Mouse (Mus musculus): ENCODE measurements around the gene Grip1. TPM values are rescaled to one million over a fixed set of nuclear protein-coding genes. Genes with fewer than 3 reads are reported as not detected.

The Grip1 gene
- total RNA-seq, 2 experiments from 2014 or later: 2.0 to 2.2 TPM

DNA sequence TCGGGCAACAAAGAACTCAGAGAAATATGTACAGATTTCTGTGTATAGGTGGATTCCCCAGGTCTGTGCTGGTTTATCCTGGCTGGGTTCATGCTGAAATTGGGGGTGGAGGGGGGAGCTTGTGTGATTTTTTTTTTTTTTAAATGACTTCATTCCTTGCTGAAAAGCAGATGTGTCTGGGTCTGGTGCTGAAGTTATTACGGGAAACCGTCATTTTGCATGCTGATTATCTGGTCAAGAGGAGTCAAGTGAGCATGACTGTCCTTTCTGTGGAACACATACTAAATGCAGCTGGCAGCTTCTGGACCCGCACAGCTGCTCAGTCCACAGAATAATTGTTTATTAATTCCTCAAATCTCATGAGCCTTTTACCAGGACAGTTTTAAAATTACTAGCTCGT is 366.1 kb downstream of the Grip1 start:
- no peak for DNase-seq (ENCODE audit: low spot score in 2 of 2)

DNA sequence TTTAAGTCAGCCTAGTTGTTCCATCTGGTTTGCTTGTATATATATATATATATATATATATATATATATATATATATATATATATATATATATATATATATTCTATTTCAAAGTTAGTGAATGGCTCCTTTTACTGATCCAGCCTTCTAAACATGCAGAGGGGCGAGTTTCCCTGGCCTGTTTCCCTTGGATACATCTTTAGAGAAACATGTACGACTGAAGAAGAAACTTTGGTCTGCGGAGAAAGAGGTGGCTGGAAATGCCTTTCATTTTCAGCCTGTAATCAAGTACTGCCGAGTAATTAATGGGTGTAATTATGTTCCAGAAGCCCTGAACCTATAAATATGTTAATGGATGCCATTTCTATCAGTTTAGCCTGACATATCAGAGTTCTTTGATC is 366.8 kb downstream of the Grip1 start:
- no peak for DNase-seq (ENCODE audit: low spot score in 2 of 2)

DNA sequence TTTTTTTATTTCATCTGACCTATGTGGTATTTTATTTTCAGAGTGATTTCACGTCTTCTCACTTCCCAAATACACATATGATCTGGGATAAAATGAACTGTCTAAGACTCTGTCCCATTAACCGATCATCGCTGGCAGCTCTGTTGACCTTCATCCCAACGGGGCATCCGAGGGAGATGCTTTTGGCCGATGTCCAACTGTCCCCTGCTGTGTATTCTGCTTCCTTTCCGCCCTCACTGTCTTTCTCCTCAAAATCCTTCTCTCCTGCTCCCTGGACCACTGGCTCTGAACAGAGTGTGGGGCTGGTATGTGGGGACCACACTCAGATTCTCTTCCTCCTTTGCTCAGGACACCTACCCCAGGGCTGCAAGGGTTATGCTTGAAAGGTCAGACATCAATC is 370.1 kb downstream of the Grip1 start:
- DNase-seq (ENCODE audit: low spot score in 2 of 2): no peak

DNA sequence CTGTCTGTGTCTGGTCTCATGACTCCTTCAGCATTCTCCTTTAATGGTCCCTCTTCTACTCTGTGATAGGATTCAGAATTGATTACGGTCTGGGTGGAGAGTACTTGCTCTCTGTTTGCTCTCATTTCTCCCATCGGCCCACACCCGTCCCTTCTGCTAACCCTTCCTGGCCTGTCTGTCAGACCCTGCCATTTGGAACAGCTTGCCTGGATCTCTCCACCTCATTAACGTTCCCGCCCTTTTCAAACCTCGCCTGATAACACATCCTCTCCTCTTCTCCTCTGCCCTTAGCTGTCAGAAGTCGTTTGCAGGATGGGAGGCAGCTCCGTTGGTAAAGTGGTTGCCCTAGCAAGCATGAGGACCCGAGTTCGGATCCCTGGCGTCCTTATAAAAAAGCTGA is 370.9 kb downstream of the Grip1 start:
- no peak for DNase-seq (ENCODE audit: low spot score in 2 of 2)

DNA sequence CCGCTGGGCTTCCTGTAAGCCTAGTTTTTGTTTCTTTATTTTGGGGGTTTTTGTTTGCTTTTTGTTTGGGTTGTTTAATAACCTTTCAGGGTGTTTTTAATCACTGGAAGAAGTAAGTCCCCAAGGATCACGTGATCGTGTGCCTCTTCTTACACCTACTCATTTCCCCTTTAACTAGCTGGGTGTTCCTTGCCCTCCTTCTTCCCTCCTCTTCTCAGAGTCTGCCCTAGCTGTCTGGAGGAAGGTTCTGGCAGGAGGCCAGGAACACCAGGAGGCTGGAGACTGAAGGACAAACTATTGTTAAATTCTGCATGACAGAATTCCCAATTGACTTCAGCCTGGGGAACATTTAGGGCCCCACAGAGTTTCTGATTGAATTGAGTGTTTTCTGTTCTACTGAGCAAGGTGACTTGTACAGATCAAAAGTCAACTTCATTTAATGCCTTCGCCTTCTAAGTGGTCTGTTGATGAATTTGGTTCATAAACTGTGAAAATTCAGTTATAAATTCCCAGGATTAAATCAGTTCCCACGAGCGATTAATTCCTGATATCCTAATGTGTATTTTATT is 376.8 kb downstream of the Grip1 start:
- DNase-seq (ENCODE audit: low spot score in 2 of 2): no peak

DNA sequence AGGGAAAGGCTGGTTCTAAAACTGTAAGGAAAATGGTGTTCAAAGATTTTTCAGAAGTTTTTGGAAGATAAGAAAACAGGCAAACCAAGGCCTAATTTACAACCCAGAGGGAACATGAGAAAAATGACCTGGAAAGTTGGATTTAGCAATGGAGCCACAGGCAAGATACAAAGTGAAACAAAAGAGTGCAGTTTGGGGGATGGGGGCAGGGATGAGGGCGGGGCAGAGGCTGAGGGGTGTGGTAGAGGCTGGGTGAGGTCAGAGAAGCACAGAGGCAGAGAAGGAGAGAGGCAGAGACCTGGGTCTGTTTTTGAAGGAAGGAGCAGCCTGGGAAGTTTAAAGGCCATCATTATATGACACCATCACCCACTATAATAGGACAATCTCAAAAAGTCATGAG is 377.5 kb downstream of the Grip1 start:
- no peak for DNase-seq (ENCODE audit: low spot score in 2 of 2)

DNA sequence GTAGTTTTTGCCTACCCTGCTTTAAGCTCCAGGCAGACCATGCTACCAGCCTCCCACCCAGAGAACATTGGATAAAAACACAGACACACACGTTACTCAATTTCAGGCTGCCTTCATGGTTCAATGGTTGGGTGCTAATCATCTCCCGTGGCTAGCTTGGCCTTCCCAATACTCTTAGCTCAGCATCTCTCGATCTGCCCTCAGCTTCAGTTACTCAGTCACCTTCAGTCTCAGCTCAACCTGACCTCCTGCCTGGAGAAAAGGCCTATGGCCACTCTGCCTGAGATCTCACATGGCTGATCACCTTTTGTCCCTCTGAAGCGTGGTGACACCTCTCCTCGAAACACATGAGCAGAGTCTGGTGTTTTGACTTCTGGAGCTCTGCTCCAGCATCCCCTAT is 379.7 kb downstream of the Grip1 start:
- DNase-seq (ENCODE audit: low spot score in 2 of 2): no peak

DNA sequence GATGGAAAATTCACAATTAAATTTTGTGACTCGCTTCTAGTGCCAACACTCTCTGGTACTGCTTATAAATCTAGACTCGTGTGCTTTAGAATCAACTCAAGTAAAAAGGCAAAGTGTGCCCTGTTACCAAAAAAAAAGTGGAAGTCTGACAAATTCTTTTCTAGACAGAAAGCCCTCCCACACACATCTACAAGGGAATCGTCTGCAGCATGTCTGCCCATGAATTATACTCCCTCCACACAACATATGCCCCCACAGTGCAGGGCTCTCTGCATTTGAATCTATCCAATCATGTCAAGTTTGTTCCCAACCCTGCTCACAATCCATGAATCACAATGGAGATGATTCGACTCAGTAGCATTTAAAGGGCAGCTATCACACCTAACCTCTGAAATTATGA is 380.5 kb downstream of the Grip1 start:
- DNase-seq (ENCODE audit: low spot score in 2 of 2): no peak

DNA sequence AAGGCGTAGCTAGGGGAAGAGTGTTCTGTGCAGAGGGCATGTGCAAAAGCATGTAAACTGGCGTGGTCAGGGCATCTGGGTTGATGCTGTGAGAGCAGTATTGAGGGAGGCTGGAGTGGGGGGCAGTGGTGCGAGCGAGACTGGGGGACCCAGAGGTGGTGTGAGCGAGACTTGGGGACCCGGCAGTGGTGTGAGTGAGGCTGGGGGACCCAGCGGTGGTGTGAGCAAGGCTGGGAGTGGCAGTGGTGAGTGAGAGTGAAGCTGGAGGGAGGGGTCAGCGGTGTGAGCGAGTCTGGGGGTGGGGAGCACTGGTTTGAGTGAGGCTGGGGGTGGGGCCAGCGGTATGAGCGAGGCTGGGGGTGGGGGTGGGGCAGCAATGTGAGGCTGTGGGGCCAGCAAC is 386.0 kb downstream of the Grip1 start:
- DNase-seq (ENCODE audit: low spot score in 2 of 2): no peak

DNA sequence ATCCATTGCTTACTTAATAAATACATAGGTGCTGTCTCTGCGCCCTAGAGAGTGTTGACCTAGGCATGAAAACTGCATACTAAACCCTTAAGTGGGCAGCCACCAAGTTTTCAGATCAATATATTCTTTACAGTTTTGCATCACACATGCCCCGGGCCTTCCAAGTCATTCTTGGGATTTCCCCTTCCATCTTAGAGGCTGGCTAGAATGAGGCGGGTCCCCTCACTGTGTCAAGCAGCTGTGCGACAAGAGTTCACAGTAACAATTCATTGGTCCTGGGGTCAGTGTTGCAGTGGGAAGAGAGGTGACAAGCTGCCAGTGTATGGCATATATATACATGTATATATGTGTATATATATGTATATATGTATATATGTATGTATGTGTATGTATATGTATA is 388.4 kb downstream of the Grip1 start:
- DNase-seq (ENCODE audit: low spot score in 2 of 2): no peak

DNA sequence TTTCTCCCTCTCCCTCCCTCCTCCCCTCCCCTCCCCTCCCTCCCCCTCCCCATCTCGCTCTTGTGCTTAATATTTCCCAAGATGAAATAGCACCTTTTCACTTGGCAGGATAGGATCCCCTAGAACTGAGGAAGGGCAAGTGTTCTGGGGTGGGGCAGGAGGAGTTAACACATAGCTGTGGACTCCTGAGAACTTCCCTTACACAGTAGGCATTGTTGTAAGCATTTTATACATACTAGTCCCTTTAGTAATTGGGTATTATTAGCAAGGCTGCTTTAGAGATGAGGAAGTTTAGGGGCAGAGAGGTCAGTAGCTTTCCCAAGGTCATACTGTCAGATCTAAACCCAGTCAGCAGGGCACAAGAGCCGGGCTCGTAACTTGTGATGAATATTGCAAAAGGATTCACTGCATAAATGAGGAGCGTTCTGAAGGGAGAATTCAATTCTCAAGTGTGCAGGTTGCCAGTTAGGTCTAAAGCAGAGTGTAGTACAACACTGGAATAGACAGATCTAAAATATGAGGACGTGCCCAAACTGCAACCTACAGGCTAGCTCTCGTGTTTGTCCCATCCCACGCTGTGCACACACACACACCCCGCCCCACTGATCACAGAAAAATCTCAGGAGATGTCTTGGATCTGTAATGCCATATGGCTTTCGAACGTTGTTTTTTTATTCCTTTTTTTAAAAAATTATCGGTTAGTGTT is 392.2 kb downstream of the Grip1 start:
- no peak for DNase-seq (ENCODE audit: low spot score in 2 of 2)

DNA sequence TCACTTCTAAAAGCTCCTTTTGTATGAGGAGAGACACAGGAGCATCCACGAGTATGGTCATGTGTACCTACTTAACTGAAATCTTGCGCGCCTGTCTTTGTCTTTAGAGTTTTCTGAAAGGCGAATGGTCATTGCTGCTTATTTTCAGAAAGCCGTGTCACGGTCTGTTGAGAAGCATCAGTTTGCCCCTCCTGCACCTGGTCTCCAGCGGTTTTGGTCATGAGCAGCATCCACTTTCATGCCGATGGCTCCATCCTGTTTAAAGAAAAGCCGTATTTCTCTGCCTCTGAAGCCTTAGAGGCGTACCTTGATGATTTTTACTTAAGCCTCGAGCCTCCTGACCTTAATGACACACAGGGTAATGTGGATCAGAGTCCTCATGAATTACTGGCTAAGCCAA is 398.0 kb downstream of the Grip1 start:
- DNase-seq (ENCODE audit: low spot score in 2 of 2): no peak

DNA sequence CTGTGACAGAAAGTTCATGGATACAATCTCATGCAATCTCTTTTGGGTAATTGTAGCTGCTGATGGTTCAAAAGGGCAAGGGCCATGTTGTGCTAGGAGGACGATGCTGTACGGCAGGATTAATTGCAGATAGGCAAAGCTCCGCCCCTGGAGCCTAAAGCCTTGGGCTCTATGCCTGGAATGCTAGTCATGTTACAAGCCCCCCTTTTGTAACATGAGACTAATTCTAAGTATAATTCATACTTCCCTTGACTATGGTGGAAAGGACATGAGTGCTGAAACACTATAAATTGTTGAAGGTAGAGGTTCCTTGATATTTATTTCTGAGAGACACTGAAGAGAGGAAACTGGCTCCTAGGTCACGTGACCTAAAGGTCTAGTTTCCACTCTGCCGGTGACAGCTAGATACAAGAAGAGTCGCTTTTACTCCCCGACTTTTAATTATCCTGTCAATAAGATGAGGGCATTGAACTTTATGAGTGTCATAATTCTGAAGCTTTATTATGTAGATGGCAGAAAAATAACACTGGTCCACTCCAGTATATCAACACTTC is 399.0 kb downstream of the Grip1 start:
- no peak for DNase-seq (ENCODE audit: low spot score in 2 of 2)

DNA sequence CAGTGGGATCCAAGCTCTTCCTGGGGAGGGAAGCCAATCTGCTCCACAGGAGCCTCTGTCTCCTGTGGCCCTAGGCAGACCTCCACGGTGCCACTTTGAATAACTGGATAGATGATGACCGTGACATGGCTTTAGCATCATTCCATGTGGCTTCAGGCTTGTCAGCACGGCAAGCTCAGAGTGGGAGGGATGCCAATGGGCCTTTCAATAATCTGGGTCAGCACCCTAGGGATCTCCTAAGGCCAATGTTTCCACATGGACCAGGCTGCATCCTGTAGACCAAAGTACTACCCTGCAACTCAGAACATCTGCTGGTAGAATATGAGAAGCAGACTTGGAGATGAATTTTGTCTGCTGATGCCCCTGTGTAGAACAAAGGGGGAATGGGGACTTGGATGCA is 414.1 kb downstream of the Grip1 start:
- DNase-seq (ENCODE audit: low spot score in 2 of 2): no peak

DNA sequence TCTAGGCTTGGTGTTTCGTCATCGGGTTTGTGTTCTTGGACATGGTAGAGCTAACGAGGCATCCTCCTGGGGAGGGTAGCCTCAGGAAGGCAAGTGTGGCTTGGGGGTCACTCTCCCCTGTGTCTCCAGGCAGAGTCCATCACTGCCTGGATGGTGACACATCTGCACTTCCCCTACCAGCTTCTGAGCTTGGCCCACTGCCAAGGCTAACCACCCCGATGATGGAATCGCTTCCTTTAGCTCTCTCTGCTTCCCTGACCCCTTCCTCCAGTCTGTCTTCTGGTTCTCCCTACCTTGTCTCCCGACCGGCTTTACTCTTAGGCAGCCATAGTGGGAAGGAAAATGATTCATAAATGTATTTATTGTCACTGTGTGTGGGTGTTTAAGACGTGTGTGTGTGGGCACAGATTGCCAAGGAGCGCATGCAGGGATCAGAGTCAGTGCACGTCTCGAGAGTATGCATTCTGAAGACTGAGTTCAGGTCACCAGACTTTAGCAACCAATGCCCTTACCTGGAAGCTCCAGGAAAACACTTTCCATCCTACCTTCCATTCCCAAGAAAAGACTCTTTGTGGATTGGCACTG is 415.5 kb downstream of the Grip1 start:
- DNase-seq (ENCODE audit: low spot score in 2 of 2): no peak

DNA sequence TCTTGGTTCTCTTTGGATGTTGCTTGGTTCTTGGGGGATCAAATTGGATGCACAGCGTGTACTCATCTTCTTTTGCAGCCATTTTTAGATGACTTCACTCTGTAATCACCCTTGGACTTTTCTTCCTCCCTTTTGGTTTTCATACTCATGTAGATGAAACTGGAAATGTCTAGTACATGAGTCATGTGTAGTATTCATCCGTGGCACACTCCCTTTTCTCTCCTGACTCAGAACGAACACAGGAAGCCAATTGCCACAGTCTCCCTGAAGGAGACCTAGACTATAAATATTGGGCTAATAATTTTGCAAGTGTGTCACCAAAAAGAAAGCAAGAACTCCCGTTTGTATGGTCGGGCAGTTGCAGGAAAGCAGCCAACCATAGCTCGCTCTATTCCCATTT is 423.1 kb downstream of the Grip1 start:
- no peak for DNase-seq (ENCODE audit: low spot score in 2 of 2)

DNA sequence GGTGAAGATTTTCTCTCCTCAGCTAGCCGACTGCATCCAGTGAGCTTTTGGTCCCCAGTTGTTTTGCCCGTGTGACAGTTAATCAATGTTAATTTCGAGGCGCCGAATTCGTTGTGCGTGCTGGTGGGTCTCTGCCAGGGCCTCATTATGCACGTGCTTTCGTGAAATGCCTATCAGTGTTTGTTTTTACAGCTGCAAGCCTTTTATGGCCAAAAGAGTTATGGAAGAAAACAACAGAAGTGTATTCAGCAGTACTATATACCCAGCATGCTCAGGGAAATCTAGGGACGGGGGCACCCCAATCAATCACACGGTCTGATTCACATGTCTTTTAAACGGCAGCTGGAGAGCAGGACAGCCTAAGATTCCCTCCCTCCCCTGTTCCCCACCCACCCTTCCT is 424.7 kb downstream of the Grip1 start:
- DNase-seq (ENCODE audit: low spot score in 2 of 2): no peak

DNA sequence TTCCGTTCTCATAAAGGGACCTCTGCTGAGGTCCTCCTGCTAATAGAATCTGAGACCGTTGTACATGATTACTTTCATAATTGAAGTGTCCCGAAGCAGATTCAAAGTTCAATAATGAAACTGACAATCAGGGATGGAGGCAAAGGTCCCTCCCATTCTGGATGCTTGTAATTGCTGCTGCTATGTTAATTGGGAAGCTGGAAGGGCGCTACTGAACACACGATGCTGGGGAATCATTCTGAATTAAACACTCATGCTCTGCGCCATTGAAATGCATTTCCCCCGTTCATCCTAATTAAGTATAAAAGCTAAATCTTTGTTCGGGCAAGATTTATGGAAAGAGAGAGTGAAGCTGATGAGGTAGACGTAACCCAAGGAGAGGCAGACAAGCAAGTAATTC is 431.0 kb downstream of the Grip1 start:
- no peak for DNase-seq (ENCODE audit: low spot score in 2 of 2)

DNA sequence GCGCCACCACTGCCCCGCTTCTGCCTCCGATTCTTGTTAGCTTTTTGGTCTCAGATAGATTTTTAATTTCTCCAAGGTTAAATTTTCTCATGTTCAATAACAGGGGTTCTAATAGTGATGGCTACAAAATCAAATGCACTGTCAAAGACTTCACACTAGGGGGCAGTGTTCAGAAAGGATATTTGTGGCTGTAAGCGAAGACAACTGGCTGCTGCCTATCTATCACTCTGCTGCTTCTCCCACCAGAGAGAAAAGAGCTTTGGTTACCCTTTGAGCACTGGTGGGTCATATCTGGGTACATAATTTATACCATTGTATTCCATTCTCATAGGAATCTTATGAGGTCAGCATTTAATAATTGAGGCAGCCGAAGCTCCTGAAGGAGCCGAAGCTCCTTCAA is 431.9 kb downstream of the Grip1 start:
- DNase-seq (ENCODE audit: low spot score in 2 of 2): no peak

DNA sequence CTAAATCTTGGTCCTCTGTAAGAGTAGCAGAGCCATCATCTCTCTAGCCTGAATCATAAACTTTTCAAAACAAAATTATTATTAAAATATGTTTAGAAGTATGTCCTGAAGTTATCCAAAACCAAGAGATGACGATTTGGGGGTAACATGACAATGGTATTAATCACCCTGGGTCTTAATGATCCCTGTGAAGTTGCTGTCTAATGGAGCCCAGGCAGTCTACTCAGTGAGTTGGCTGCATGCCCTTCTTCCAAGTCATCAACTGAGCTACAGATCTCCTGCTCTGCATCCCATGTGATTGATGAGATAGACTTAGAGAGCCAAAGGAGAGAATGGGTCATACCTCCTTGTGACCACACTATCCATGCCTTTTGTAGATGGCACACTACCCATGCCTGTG is 433.1 kb downstream of the Grip1 start:
- DNase-seq (ENCODE audit: low spot score in 2 of 2): no peak

DNA sequence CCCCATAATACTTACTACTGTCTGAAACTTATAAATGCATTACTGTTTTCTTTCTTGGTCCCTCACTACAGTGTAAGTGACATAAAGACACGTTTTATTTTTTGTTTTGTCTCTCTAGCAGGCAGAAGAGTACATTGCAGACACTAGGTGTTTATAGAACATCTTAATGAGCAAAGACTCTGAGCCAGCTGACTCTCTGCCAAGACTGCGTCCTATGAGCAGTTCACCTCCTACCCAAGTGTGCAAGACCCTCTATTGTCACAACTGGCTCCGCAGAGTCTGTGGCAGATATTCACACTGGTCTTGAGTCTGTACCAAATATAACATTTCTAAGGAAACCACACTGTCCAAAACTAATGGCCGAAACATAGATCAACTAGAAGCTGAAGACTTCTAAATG is 449.1 kb downstream of the Grip1 start:
- no peak for DNase-seq (ENCODE audit: low spot score in 2 of 2)

DNA sequence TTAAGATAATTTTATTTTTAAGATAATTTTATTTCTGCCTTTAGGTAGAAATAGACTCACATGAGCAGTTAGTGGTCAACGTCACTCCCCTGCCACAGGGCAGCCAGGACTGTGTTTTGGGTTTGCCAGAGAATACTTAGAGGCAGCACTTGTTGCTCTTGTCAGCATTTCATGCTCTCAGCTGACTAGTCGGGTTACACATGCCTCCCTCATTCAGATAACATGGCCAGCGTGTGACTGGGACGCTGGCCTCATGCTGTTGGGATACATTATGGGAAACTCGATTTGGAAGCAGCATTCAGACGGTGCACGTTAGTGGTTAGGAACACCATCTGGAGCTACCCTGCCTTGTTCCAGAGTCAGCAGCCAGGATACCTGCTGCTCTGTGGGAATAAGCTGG is 453.2 kb downstream of the Grip1 start:
- DNase-seq (ENCODE audit: low spot score in 2 of 2): no peak

DNA sequence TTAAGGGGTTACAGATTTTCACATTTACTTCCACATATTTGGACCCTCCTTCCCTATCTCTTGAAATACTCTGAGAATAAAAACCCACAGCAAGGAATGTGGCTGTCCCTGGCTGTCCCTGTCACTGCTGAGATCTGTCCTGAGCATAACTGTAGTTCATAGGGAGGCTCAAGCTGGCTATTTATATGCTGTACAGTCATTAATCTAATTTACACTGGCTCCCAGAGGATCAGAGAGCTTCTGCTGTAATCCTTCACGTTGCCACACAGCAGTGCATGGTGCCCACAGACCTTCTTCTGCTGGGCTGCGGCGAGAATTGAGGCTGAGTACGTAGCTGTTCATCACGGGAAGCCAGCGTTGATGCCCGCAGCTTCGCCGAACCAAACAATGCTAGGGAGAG is 464.4 kb downstream of the Grip1 start:
- no peak for DNase-seq (ENCODE audit: low spot score in 2 of 2)

Measured in gastrocnemius, postnatal 4 days (tissue).